Mouse (Mus musculus) fibroblast of lung, adult 2 months (primary cell): Measurements from ENCODE around the gene P2rx7.
A peak's percentile ranks its signal among the peaks of the same experiment; 100 is the strongest.

Experiments used
- DNase-seq: peaks from one replicate; pipeline ENCODE4 v3.0.0-alpha.2; 2011; ENCODE audit warnings: low read depth

Gene P2rx7

GRCm38 (mm10) chr5:122643701-122644100, at the start of gene P2rx7:
Gene P2rx7, plus strand, starts transcription at chr5:122643911.
- peak; percentile 77 for DNase-seq

GRCm38 (mm10) chr5:122595470-122595869, 48.2 kb upstream of the P2rx7 start:
- DNase-seq = no peak

DNA sequence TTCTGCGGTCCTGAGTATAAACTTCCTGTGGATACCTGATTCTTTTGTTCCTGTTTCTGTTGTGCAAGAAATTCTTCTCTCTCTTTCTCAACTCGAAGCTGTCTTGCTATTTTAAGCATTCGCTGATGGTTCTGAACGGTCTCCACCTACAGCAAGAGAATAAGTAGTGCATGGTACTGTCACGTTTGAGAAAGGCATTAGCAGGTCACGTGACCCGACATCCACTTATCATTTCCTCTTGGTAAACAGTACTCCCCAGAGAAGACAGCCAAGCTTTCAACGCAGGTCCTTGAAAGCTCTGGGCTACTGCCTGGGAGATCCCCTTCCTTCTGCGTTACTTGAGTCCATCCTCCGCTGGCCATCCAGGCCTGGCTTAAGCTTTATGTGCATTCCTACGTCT, 41.5 kb upstream of the P2rx7 start:
- DNase-seq = no peak

DNA sequence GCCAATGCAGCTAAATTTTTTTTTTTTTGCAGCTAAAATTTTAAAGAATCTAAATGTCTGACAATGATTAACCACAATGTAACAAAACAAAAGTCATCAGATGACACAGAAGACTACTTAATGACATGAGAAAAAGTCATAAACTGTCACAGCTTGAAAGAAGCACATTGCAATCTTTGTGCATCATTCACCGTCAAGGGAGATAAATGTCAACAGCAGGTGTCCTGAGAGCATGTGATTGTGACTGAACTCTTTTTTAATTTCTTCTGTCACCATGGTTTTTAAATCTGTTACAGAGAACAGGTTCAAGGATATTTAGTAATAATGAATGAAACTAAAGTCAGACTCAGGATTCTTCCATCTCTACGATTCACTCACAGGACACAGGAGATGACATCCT, 38.8 kb upstream of the P2rx7 start:
- DNase-seq = no peak

GRCm38 (mm10) chr5:122611651-122612050, 32.1 kb upstream of the P2rx7 start:
- DNase-seq = peak; percentile 40

- DNase-seq = peak; percentile 67
These were observed 29.6 kb upstream of the P2rx7 start, which contains the start of gene Ift81 for GRCm38 (mm10) chr5:122613908-122614732. Gene Ift81, minus strand, starts transcription at chr5:122614518.

- DNase-seq = no peak
These were observed 26.0 kb upstream of the P2rx7 start for GRCm38 (mm10) chr5:122617718-122618117.

DNA sequence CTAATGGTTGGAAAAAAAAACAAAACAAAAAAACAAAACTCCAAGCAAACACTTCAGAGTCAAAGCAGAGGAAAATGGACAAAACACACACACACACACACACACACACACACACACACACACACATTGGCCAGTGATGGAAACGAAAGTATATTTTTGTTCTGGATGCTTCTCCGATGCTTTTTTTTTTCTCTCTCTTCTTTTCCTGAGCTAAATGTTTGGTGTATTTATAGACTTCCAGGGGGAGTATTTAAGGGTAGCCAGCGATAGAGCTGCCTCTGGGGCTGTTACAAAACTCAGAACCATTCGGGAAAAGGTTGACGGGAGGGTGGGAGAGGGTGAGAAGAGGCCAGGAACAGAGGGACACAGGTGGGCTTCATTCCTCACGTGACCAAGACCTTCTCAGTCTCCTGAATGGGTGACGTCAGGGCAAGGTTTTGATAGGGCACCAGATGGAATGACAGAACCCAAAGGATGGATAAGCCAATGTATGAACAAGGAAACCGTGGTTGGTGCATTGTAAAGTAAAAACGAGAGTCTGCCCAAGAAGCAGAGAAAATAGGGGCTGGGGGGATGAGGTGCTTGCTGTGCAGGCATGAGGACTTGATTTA, 23.9 kb upstream of the P2rx7 start:
- DNase-seq = no peak

GRCm38 (mm10) chr5:122621376-122621886, 22.3 kb upstream of the P2rx7 start:
- peak; percentile 97 for DNase-seq

GRCm38 (mm10) chr5:122622526-122622925, 21.2 kb upstream of the P2rx7 start:
- no peak for DNase-seq

DNA sequence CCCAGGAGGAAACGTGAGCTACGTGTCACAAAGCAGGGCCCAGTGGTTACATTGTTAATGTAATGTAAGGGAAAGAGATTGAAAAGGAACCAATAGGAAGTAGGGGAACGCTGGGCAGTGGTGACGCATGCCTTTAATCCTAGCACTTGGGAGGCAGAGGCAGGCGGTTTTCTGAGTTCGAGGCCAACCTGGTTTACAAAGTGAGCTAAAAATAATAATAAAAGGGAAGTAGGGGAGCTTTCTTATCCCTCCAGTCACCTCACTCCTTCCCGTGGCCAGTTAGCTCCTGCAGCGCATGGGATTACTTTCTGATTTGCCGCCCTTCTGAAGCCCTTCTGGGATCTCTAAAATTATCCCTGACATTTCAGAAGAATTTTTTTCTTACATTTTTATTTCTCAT, 19.9 kb upstream of the P2rx7 start:
- DNase-seq = no peak

DNA sequence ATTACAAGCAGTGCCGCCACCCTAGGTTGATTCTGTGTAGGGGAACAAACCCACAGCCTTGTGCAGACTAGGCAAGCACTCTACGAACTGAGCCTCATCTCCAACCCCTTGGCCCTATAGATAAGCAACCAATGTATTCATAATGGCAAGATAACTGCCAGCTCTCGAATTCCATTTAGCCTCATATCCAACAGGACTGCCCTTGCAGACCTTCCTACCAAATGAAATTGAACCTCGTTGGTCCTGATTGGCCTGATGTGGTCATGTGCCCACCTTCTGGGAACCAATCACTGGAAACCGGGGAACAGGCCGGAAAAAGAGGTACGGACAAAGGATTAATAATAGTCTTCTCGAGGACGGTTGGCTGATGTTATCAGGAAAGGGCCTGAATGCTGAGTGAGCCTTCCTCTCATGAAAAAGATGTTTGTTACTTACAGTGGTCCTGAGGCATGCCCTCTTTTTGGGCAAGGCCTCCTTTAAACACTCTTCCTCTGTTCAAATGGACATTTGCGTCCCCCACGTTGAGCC, 18.7 kb upstream of the P2rx7 start:
- no peak for DNase-seq

- no peak for DNase-seq
These were observed 18.0 kb upstream of the P2rx7 start for GRCm38 (mm10) chr5:122625565-122626252.

GRCm38 (mm10) chr5:122627243-122627642, 16.5 kb upstream of the P2rx7 start:
- no peak for DNase-seq

GRCm38 (mm10) chr5:122635228-122635627, 8.5 kb upstream of the P2rx7 start:
- no peak for DNase-seq

DNA sequence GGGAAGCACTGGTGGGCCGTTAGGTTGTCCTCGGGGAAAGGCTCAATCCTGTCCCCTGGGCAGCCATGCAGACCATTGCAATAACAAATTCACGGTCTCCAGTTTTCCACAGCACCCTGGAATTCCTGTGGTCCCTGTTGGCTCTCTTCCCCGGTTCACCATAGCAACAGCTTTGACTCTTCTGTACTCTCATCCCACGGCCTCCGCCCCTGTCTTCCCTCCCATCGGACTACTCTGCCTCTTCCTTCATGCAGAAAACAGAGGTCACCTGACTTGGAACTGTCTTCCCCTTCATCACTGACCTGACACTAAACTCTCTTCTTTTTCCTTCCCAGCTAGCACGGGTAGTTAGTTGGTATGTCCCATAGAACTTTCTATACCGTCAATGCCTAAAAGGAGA, 7.4 kb upstream of the P2rx7 start:
- no peak for DNase-seq

GRCm38 (mm10) chr5:122636958-122637357, 6.8 kb upstream of the P2rx7 start:
- peak; percentile 66 for DNase-seq

DNA sequence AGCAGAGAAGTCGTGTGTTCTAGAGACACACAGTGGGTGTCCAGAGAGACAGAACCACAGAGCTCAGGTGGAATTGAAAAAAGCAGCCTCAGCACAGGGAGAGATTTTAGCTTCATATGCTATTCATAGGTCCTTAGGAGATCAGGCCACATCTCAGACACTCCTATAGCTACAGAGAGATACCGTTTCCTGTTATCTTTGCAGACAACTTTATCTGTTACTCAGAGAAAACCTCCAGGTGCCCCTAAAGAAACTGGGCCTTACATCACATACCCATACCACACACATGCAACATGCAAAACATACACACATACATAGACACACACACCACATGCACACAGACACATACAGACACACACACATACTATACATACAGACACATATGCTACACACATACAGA, 5.4 kb upstream of the P2rx7 start:
- DNase-seq = no peak

DNA sequence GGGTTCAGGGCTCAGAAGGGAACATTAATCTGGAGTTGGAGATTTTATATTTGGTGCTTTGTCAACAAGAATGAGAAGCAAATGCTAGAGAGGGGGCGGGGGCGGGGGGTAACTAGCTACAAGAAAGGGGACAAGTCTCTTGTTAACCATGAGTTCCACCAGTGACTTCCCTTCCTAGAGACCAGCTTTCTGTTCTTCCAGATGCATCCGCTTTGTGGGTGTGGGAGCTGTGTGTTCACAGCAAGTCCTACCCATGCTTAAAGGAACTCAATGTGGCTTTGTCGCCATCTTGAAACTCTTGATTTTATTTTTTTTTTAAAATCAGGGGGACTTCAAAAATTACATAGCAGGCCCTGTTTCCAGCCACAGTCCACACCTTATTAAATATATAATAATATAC, 4.2 kb upstream of the P2rx7 start:
- DNase-seq = no peak

DNA sequence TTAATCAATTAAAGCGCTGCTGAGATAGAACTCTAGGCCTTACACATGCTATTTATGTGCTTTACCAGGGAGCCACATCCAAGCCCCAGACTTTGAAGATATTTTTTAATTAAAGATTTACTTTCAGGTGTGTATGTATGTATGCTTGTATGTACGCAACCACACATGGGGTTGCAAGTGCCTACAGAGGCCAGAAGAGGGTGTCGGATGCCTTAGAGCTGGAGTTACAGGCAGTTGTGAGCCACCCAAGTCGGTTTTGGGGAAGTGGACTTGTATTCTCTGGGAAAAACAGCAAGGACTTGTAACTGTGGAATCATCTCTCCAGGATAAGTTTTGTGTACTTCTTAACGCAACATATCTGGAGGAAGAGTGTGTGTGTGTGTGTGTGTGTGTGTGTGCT, 3.7 kb upstream of the P2rx7 start:
- DNase-seq = no peak

GRCm38 (mm10) chr5:122644111-122644607, 448 bp downstream of the P2rx7 start:
- DNase-seq = no peak

DNA sequence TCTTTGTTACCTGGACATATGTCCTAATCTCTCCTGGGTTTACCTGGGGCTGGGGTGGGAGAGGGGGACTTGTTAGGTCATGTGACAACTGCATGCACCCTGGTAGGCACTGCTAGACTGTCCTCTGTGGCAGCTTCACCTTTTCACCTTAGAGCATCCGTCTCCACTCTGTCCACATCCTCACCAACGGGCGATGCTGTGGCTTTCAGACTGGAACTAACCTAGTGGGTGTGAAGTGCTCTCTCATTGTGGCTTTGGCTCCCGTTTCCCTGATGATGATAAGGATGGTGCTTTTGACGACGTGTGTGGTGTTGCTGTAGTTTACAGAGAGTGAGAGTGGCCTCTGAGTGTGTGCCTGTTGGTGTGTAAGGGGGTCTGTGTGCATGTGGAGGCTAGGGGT, 1.6 kb downstream of the P2rx7 start:
- no peak for DNase-seq
